Mouse (Mus musculus): ENCODE data around the gene Skint10.

The Skint10 gene

GRCm38 (mm10) chr4:112774766-112775165, at the start of gene Skint10:
Skint10 (minus strand) TSS chr4:112774866.
- DNase-seq, result no peak

GRCm38 (mm10) chr4:112790646-112791045, 16.0 kb upstream of the Skint10 start:
- no peak for DNase-seq
